Mouse (Mus musculus) cerebellum, adult 2 months (tissue): ENCODE results near the gene Coro2b. TPM values are rescaled to one million over a fixed set of nuclear protein-coding genes. Genes with fewer than 3 reads are reported as not detected.

Experiments
- DNase-seq, 2 experiments: peaks; one replicate each; pipeline ENCODE4 v3.0.0; 2021
- H3K27ac ChIP-seq: fragments of 200-500 bp; 2 replicates; pipeline ENCODE4 v1.5.1; 2012; ENCODE audit warnings: low read length, control low read depth, inconsistent platforms; ENCODE audit not compliant: insufficient read depth
- H3K27me3 ChIP-seq: fragments of 200-500 bp; 2 replicates; pipeline ENCODE4 v1.6.1; 2012; ENCODE audit warnings: inconsistent platforms, mild to moderate bottlenecking, low read length, moderate library complexity; ENCODE audit not compliant: control insufficient read depth, insufficient read depth
- H3K4me1 ChIP-seq: fragments of 200-500 bp; 2 replicates; pipeline ENCODE4 v1.6.1; 2011; ENCODE audit warnings: low read length; ENCODE audit not compliant: control insufficient read depth, insufficient read depth
- H3K4me3 ChIP-seq: fragments of 200-500 bp; replicated peaks from 2 replicates; pipeline ENCODE3; 2011; ENCODE audit warnings: mild to moderate bottlenecking, low read depth, low read length, control low read depth; ENCODE audit not compliant: insufficient read depth
- CTCF ChIP-seq: fragments of 200-500 bp; IDR thresholded peaks from 2 replicates; pipeline ENCODE4 v1.5.1; 2011; ENCODE audit warnings: low read depth, mild to moderate bottlenecking, control low read depth, low read length, moderate library complexity, borderline replicate concordance; ENCODE audit not compliant: insufficient read depth
- POLR2A ChIP-seq: fragments of 200-500 bp; IDR thresholded peaks from 2 replicates; pipeline ENCODE4 v1.6.1; 2011; ENCODE audit warnings: low read length, control low read depth, borderline replicate concordance; ENCODE audit not compliant: insufficient read depth
- WGBS: fragments of 180-500 bp; shearing (Covaris S2); methylation state at CpG from one replicate; pipeline ENCODE4 v1.1.7; 2018; 5-methylcytosine and 5-hydroxymethylcytosine counted together
- polyA plus RNA-seq: library from polyadenylated mRNA; depleted of rRNA; stranded (reverse); fragments of >200 nt; gene quantifications from 2 replicates; pipeline ENCODE4 v1.2.3, GENCODE M21; 2012

The Coro2b gene
- polyA plus RNA-seq, 1 experiment, result 210 TPM

- 94% methylated on average over 8 of the region's 8 CpGs for WGBS
Measured at GRCm38 (mm10) chr9:62558058-62558457, 21.2 kb upstream of the Coro2b start.

GRCm38 (mm10) chr9:62556748-62557147 is 19.9 kb upstream of the Coro2b start:
- Histone ChIP-seq H3K27ac (no peak overlapping the region), H3K4me1 (peaks cover 33% of the 10 kb centered on the region), H3K27me3 (no peaks in the 10 kb centered on the region), H3K4me3 (no peak overlapping the region)
- TF ChIP-seq CTCF (no peak), POLR2A (no peak)
- DNase-seq, result peak in 1 of 2 experiments; percentile 7
- 86% methylated on average over 6 of the region's 6 CpGs for WGBS

More at GRCm38 (mm10) chr9:62558058-62558457, 21.2 kb upstream of the Coro2b start:
- H3K27me3 ChIP-seq, result no peaks in the 10 kb centered on the region
- no peak overlapping the region for H3K27ac ChIP-seq
- peak in 1 of 2 experiments; percentile 13 for DNase-seq
- H3K4me3 ChIP-seq, result no peak overlapping the region
- H3K4me1 ChIP-seq, result peaks cover 31% of the 10 kb centered on the region
- TF ChIP-seq CTCF, result no peak

DNA sequence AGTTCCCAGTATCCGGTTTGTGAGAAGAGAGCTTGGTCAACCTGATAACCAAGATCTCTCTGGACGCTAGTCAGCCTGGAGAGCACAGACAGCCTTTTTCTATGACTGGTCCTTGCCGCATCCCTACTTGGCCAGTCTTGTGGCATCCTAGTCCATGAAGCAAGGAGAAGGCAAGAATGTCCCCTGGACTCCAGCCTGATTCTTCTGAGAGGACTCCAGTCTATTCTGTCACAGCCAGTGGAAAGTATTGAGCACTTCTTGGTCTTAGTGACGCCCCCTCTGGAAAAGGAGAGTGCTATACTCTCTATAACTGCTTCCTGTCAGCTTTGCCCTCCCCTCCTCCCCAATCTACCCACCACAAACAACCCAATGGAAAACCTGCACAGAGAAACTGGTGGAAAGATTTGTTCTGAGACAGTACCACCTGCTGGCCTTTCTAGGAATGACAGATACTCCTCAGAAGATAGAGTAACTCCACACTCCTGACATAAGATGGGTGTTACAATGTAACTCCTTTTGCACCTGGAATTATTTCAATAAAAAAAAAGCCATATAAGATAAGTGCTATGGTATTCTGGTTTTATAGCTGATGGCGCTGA is 18.5 kb upstream of the Coro2b start:
- H3K4me3 ChIP-seq, result no peak overlapping the region
- DNase-seq, result peak; percentile 44 to 69
- no peak for TF ChIP-seq POLR2A
- peak; percentile 55; the same call in 1 of the 2 replicates for TF ChIP-seq CTCF
- 60% methylated on average over 5 of the region's 5 CpGs for WGBS
- H3K27ac ChIP-seq, result no peak overlapping the region
- H3K27me3 ChIP-seq, result no peaks in the 10 kb centered on the region
- peaks cover 38% of the 10 kb centered on the region for H3K4me1 ChIP-seq

- TF ChIP-seq POLR2A (no peak), CTCF (no peak)
- H3K27me3 ChIP-seq, result no peaks in the 10 kb centered on the region
- WGBS, result 30% methylated on average over 3 of the region's 3 CpGs
- peaks cover 35% of the 10 kb centered on the region for H3K4me1 ChIP-seq
- no peak for DNase-seq
- H3K4me3 ChIP-seq, result no peak overlapping the region
- no peak overlapping the region for H3K27ac ChIP-seq
Measured at GRCm38 (mm10) chr9:62554606-62555005, 17.8 kb upstream of the Coro2b start.

DNA sequence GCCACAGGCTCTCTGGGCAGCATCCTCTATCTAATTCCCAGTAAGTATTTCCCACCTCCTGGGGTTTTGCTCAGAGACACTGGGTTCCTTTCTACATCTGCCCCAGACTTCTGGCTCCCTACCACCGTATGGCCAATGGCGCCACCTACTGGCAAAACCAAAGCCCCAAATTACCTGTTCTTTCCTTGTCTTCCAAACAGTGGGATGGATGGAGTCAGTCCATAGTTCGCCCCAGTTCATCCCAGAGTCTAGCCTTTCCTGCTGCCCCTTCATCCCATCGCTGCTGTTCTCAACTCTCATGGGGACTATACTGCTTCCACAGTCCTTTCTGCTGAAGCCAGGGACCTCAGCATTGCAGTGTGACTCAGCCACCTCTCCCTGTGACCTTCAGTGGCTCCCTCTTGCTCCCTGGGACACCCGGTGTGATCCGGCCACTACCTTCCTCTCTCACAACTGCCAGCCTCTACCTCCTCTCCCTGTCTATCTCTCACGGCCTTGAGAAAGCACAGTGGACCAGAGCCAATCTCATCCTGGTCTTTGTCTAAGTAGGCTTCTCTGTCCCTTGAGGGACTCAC is 16.6 kb upstream of the Coro2b start:
- WGBS, result 30% methylated on average over 7 of the region's 7 CpGs
- Histone ChIP-seq H3K4me3 (no peak overlapping the region), H3K27ac (no peak overlapping the region), H3K27me3 (no peaks in the 10 kb centered on the region), H3K4me1 (peaks cover 28% of the 10 kb centered on the region)
- TF ChIP-seq POLR2A (no peak), CTCF (peak; percentile 92)
- peak; percentile 84 to 92 for DNase-seq

GRCm38 (mm10) chr9:62551531-62551930 is 14.7 kb upstream of the Coro2b start:
- no peak overlapping the region for H3K4me3 ChIP-seq
- H3K27me3 ChIP-seq, result no peaks in the 10 kb centered on the region
- WGBS, result 85% methylated on average over 3 of the region's 3 CpGs
- H3K4me1 ChIP-seq, result peaks cover 35% of the 10 kb centered on the region
- peak overlapping the region; percentile 51; the same call in 1 of the 2 replicates for H3K27ac ChIP-seq
- peak; percentile 20 to 33 for DNase-seq
- TF ChIP-seq CTCF (no peak), POLR2A (no peak)

DNA sequence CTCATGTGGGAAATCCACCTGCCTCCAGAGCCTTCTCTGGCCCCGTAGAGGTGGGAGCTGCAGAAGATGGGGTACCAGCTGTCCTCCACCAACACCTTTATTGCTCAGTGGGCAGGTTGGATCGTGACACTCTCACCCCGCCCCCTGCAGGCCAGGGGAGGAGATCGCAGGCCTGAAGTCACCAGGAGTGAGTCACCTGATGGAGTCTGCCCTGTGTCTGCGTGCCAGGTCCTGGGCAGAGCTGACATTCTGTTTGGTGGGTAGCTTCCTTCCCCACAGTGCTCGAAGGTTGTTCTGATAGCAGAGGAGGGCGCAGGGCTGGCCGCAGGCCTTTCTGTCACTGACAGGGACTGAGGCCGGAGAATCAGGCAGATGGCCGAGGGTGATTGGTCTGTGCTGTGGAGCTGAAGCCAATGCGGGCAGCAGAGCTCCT is 13.8 kb upstream of the Coro2b start:
- H3K27me3 ChIP-seq, result no peaks in the 10 kb centered on the region
- no peak overlapping the region for H3K4me3 ChIP-seq
- TF ChIP-seq POLR2A, result peak; percentile 58; the same call in 1 of the 2 replicates
- TF ChIP-seq CTCF, result peak; percentile 87
- peak overlapping the region; percentile 60 for H3K27ac ChIP-seq
- DNase-seq, result peak; percentile 96 to 98
- 6% methylated on average over 11 of the region's 11 CpGs for WGBS
- peaks cover 35% of the 10 kb centered on the region for H3K4me1 ChIP-seq

- Histone ChIP-seq H3K27me3 (no peaks in the 10 kb centered on the region), H3K4me3 (no peak overlapping the region), H3K27ac (peak overlapping the region; percentile 60), H3K4me1 (peaks cover 32% of the 10 kb centered on the region)
- 1% methylated on average over 8 of the region's 8 CpGs for WGBS
- peak; percentile 94 for TF ChIP-seq CTCF
- no peak for TF ChIP-seq POLR2A
- DNase-seq, result peak; percentile 95 to 99
Measured at GRCm38 (mm10) chr9:62549809-62550208, 13.0 kb upstream of the Coro2b start.
